Mouse (Mus musculus) CH12.LX (cell line): ENCODE measurements at regions not wholly inside any gene's neighbourhood (a gene's known extent, or its start where the extent isn't known, plus 50 kb on each side); places are given as distances from the start of the nearest gene placed in this dataset.

Source experiments
- DNase-seq: peaks from one replicate; pipeline ENCODE4 v3.0.0-alpha.2; 2013; ENCODE audit errors: extremely low read depth
- H3K27ac ChIP-seq: 2 replicates; pipeline ENCODE4 v1.5.1; 2012; ENCODE audit warnings: low read depth, mild to moderate bottlenecking, control low read depth, moderate library complexity; ENCODE audit not compliant: insufficient read depth
- H3K27me3 ChIP-seq: replicated peaks from 2 replicates; pipeline ENCODE3; 2012; ENCODE audit warnings: inconsistent platforms
- H3K36me3 ChIP-seq, 2 experiments: replicated peaks in 1 of 2; 2 replicates each; pipeline versions ENCODE3 to v1.6.1; 2012; ENCODE audit warnings: inconsistent platforms in 1 of 2, low read length in 1 of 2, mild to moderate bottlenecking in 1 of 2, mixed read lengths in 1 of 2, moderate library complexity in 1 of 2; ENCODE audit not compliant: control insufficient read depth in 1 of 2, insufficient read depth in 1 of 2
- H3K4me1 ChIP-seq, 2 experiments: 2 replicates each; pipeline ENCODE4 v1.6.1; 2012; ENCODE audit warnings: inconsistent platforms in 1 of 2, moderate library complexity in 1 of 2; ENCODE audit not compliant: insufficient read depth in 2 of 2, control insufficient read depth in 1 of 2
- H3K4me2 ChIP-seq: 2 replicates; pipeline ENCODE4 v1.6.1; 2012; ENCODE audit warnings: low read depth, mild to moderate bottlenecking, control low read depth; ENCODE audit not compliant: poor library complexity, insufficient read depth, severe bottlenecking
- H3K4me3 ChIP-seq, 3 experiments: fragments of 150-350 bp in 1 of 3; sonication (generic) in 1 of 3; replicated peaks in 1 of 3; 2 replicates each; pipeline versions ENCODE3 to v1.5.1; 2011 to 2012; ENCODE audit warnings: low read depth in 2 of 3, low read length in 2 of 3, mild to moderate bottlenecking in 2 of 3, moderate library complexity in 2 of 3, control low read depth in 1 of 3, improper control_type of control experiment in 1 of 3, inconsistent platforms in 1 of 3, mixed read lengths in 1 of 3; ENCODE audit not compliant: poor library complexity in 1 of 3
- H3K79me2 ChIP-seq: replicated peaks from 2 replicates; pipeline ENCODE4 v1.6.1; 2012; ENCODE audit warnings: mild to moderate bottlenecking, moderate library complexity; ENCODE audit not compliant: control insufficient read depth, poor library complexity, insufficient read depth, severe bottlenecking; ENCODE audit errors: extremely low read depth
- H3K9ac ChIP-seq: 2 replicates; pipeline ENCODE4 v1.6.1; 2012; ENCODE audit warnings: low read depth, mild to moderate bottlenecking, control low read depth, moderate library complexity; ENCODE audit not compliant: insufficient read depth
- H3K9me3 ChIP-seq: replicated peaks from 2 replicates; pipeline ENCODE3; 2012; ENCODE audit warnings: low read length, inconsistent platforms, mixed read lengths
- BHLHE40 ChIP-seq: IDR thresholded peaks from 2 replicates; pipeline ENCODE4 v1.6.1; 2011; ENCODE audit warnings: mild to moderate bottlenecking, low read depth, low read length, improper control_type of control experiment
- CHD1 ChIP-seq: IDR thresholded peaks from 2 replicates; pipeline ENCODE4 v1.6.1; 2012; ENCODE audit warnings: low read depth, low read length, improper control_type of control experiment, inconsistent platforms
- CTCF ChIP-seq, 2 experiments: IDR thresholded peaks in 1 of 2; conservative IDR thresholded peaks in 1 of 2; 2 replicates each; pipeline ENCODE4 v1.5.1; 2011 to 2012; ENCODE audit warnings: low read depth in 2 of 2, low read length in 2 of 2, improper control_type of control experiment in 1 of 2, inconsistent platforms in 1 of 2, mild to moderate bottlenecking in 1 of 2, moderate library complexity in 1 of 2
- E2F4 ChIP-seq: IDR thresholded peaks from 2 replicates; pipeline ENCODE4 v1.6.1; 2011; ENCODE audit warnings: low read depth, low read length, improper control_type of control experiment; ENCODE audit not compliant: insufficient replicate concordance
- ELF1 ChIP-seq: IDR thresholded peaks from 2 replicates; pipeline ENCODE4 v1.6.1; 2014; ENCODE audit warnings: low read depth, mild to moderate bottlenecking, inconsistent platforms, low read length, improper control_type of control experiment
- ETS1 ChIP-seq: conservative IDR thresholded peaks from 2 replicates; pipeline ENCODE4 v1.6.1; 2012; ENCODE audit warnings: low read depth, mild to moderate bottlenecking, inconsistent platforms, low read length, improper control_type of control experiment, moderate library complexity
- GABPA ChIP-seq: IDR thresholded peaks from 2 replicates; pipeline ENCODE4 v1.6.1; 2012; ENCODE audit warnings: low read depth, low read length, improper control_type of control experiment, inconsistent platforms; ENCODE audit not compliant: insufficient replicate concordance
- IRF4 ChIP-seq: IDR thresholded peaks from 2 replicates; pipeline ENCODE4 v1.6.1; 2014; ENCODE audit warnings: low read depth, mild to moderate bottlenecking, inconsistent platforms, low read length, improper control_type of control experiment
- JUN ChIP-seq: IDR thresholded peaks from 2 replicates; pipeline ENCODE4 v1.6.1; 2011; ENCODE audit warnings: low read depth, mild to moderate bottlenecking, low read length, improper control_type of control experiment, moderate library complexity; ENCODE audit not compliant: insufficient read depth
- JUND ChIP-seq: conservative IDR thresholded peaks from 2 replicates; pipeline ENCODE4 v1.6.1; 2011; ENCODE audit warnings: low read depth, low read length, improper control_type of control experiment
- KAT2A ChIP-seq: IDR thresholded peaks from 2 replicates; pipeline ENCODE4 v1.6.1; 2012; ENCODE audit warnings: low read length, improper control_type of control experiment, inconsistent platforms; ENCODE audit not compliant: insufficient replicate concordance
- MAFK ChIP-seq: IDR thresholded peaks from 2 replicates; pipeline ENCODE4 v1.6.1; 2011; ENCODE audit warnings: low read length, improper control_type of control experiment; ENCODE audit not compliant: insufficient replicate concordance
- MAZ ChIP-seq: IDR thresholded peaks from 2 replicates; pipeline ENCODE4 v1.6.1; 2012; ENCODE audit warnings: low read depth, mild to moderate bottlenecking, inconsistent platforms, low read length, improper control_type of control experiment, moderate library complexity
- MEF2A ChIP-seq: IDR thresholded peaks from 2 replicates; pipeline ENCODE4 v1.6.1; 2014; ENCODE audit warnings: low read depth, mild to moderate bottlenecking, inconsistent platforms, low read length, improper control_type of control experiment, borderline replicate concordance
- MYC ChIP-seq: IDR thresholded peaks from 2 replicates; pipeline ENCODE4 v1.6.1; 2011; ENCODE audit warnings: low read depth, mild to moderate bottlenecking, improper control_type of control experiment, low read length
- NELFE ChIP-seq: IDR thresholded peaks from 2 replicates; pipeline ENCODE4 v1.6.1; 2011; ENCODE audit warnings: low read depth, low read length, improper control_type of control experiment
- POLR2A ChIP-seq: IDR thresholded peaks from 2 replicates; pipeline ENCODE4 v1.6.1; 2011; ENCODE audit warnings: low read depth, mild to moderate bottlenecking, improper control_type of control experiment, low read length
- POLR2AphosphoS2 ChIP-seq: IDR thresholded peaks from 2 replicates; pipeline ENCODE4 v1.6.1; 2011; ENCODE audit warnings: low read depth, low read length, improper control_type of control experiment
- SMC3 ChIP-seq: IDR thresholded peaks from 2 replicates; pipeline ENCODE4 v1.6.1; 2011; ENCODE audit warnings: low read depth, low read length, improper control_type of control experiment
- TBP ChIP-seq: conservative IDR thresholded peaks from 2 replicates; pipeline ENCODE4 v1.6.1; 2011; ENCODE audit warnings: low read depth, low read length, improper control_type of control experiment
- TCF12 ChIP-seq: IDR thresholded peaks from 2 replicates; pipeline ENCODE4 v1.6.1; 2014; ENCODE audit warnings: low read depth, mild to moderate bottlenecking, inconsistent platforms, low read length, improper control_type of control experiment
- UBTF ChIP-seq: IDR thresholded peaks from 2 replicates; pipeline ENCODE4 v1.6.1; 2012; ENCODE audit warnings: low read depth, mild to moderate bottlenecking, inconsistent platforms, low read length, improper control_type of control experiment, moderate library complexity
- ZMIZ1 ChIP-seq: IDR thresholded peaks from 2 replicates; pipeline ENCODE4 v1.6.1; 2012; ENCODE audit warnings: low read depth, mild to moderate bottlenecking, inconsistent platforms, low read length, improper control_type of control experiment
- dilution Hi-C: fragments of 300-500 bp; cut with MboI; formaldehyde crosslinking; loops from 2 replicates; pipeline ENCODE4 v1.14.3; 2020; ENCODE audit warnings: low sequenced_read_pairs; ENCODE audit not compliant: extremely low pct_unique_long_range_greater_than_20kb, extremely low pct_ligation_motif_present
- in situ Hi-C: fragments of 300-500 bp; cut with MboI; formaldehyde crosslinking; loops from 3 replicates; pipeline ENCODE4 v1.14.3; 2019; ENCODE audit warnings: low sequenced_read_pairs, low pct_ligation_motif_present, low pct_unique_long_range_greater_than_20kb, mixed read lengths

- Histone ChIP-seq H3K27me3 (peaks cover 8% of the 10 kb centered on the region), H3K9ac (no peak overlapping the region), H3K4me3 (no peak overlapping the region), H3K9me3 (no peaks in the 10 kb centered on the region), H3K79me2 (no peaks in the 10 kb centered on the region), H3K27ac (no peak overlapping the region), H3K4me1 (no peaks in the 10 kb centered on the region), H3K4me2 (no peak overlapping the region)
- dilution Hi-C loops: no loop called here
- DNase-seq: no peak
- no peak for TF ChIP-seq ETS1
- no peak for TF ChIP-seq JUN
- TF ChIP-seq BHLHE40: no peak
- no peak for TF ChIP-seq MEF2A
- TF ChIP-seq JUND: no peak
- no peak for TF ChIP-seq E2F4
- no peak for TF ChIP-seq CHD1
- no peak for TF ChIP-seq MAFK
- TF ChIP-seq SMC3: no peak
- no peak for TF ChIP-seq GABPA
- TF ChIP-seq NELFE: no peak
- TF ChIP-seq POLR2A: no peak
- TF ChIP-seq MYC: no peak
- no peak for TF ChIP-seq TBP
- TF ChIP-seq, all 38 proteins: peak for 0
- in situ Hi-C loops: no loop called here
- no peaks in the 10 kb centered on the region for H3K36me3 ChIP-seq
Observed at GRCm38 (mm10) chr1:193784966-193785365, 414.9 kb upstream of the Camk1g start.

DNA sequence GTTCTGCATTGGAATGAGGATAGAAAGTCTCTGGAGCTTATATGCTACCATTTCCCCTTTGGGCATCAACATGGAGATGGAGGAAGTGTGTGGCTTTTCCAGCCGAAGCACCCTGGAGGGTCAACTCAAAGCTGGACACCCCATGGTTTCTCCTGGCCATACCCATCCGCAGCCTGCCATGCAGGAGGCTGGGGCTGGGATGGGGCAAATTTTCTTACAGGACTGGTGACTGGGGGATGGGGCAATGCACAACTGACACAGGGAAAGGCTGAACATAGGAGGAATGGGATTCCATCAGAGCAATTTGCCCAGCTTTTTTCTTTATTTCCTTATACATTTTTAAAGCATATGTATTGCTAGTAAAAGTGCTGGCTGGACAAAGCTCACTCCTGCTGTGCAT lies 414.4 kb upstream of the Camk1g start:
- TF ChIP-seq MAZ (no peak), POLR2A (no peak), IRF4 (no peak), UBTF (no peak), TBP (no peak), CTCF (conservative IDR thresholded peaks at IDR 0.05 in 1 of 2, IDR thresholded peaks at IDR 0.05 in 1 of 2; ENCODE audit: low read depth in 2 of 2, low read length in 2 of 2) (no peak), TCF12 (no peak), JUN (no peak), SMC3 (no peak), ZMIZ1 (no peak), MYC (no peak), ELF1 (no peak), POLR2AphosphoS2 (no peak), E2F4 (no peak), KAT2A (no peak)
- no peak for DNase-seq
- H3K4me2 ChIP-seq: no peak overlapping the region
- no peak overlapping the region for H3K9ac ChIP-seq
- no peaks in the 10 kb centered on the region for H3K9me3 ChIP-seq
- H3K27ac ChIP-seq: no peak overlapping the region
- dilution Hi-C loops (no loop called here), in situ Hi-C loops (no loop called here)
- peaks cover 8% of the 10 kb centered on the region for H3K27me3 ChIP-seq
- no peaks in the 10 kb centered on the region for H3K79me2 ChIP-seq
- H3K4me1 ChIP-seq: no peaks in the 10 kb centered on the region
- H3K4me3 ChIP-seq: no peak overlapping the region
- no peaks in the 10 kb centered on the region for H3K36me3 ChIP-seq
